8 mouse cellular contexts compared by ENCODE assay signal in genomic region chr12:86887381-86888129, GRCm38 (mm10). TPM values are rescaled to one million over a fixed set of nuclear protein-coding genes. Genes with fewer than 3 reads are reported as not detected.
DNase-seq lines count a peak whose midpoint lies in the region; ATAC-seq lines count a peak whose summit lies in the region.

No protein-coding gene starts in this region.

- H3K27me3 ChIP-seq in megakaryocyte, embryonic 14.5 days (replicated peaks), result peaks cover 3% of the 10 kb centered on the region
- no peaks in the 10 kb centered on the region for H3K27me3 ChIP-seq in embryonic facial prominence, embryonic 15.5 days
- no peaks in the 10 kb centered on the region for H3K27me3 ChIP-seq in limb, embryonic 13.5 days
- H3K27me3 ChIP-seq in stomach, embryonic 15.5 days (replicated peaks), result no peaks in the 10 kb centered on the region

- no peak for ATAC-seq in megakaryocyte, adult 5-6 weeks (ENCODE audit: poor library complexity, severe bottlenecking)
- ATAC-seq in embryonic facial prominence, embryonic 15.5 days (ENCODE audit: insufficient number of reproducible peaks, low FRiP score, low TSS enrichment, low read depth), result no peak
- no peak for ATAC-seq in limb, embryonic 13.5 days (ENCODE audit: low FRiP score, low read depth)
- ATAC-seq in stomach, embryonic 15.5 days (ENCODE audit: insufficient read depth, low FRiP score, low read depth), result no peak

- H3K36me3 ChIP-seq in megakaryocyte, embryonic 14.5 days (replicated peaks; ENCODE audit: low read length), result peaks cover 5% of the 10 kb centered on the region
- no peaks in the 10 kb centered on the region for H3K36me3 ChIP-seq in embryonic facial prominence, embryonic 15.5 days
- no peaks in the 10 kb centered on the region for H3K36me3 ChIP-seq in limb, embryonic 13.5 days
- H3K36me3 ChIP-seq in stomach, embryonic 15.5 days, result no peaks in the 10 kb centered on the region

- peak overlapping the region; percentile 97 for H3K27ac ChIP-seq in embryonic facial prominence, embryonic 15.5 days (replicated peaks)
- peak overlapping the region; percentile 95 for H3K27ac ChIP-seq in limb, embryonic 13.5 days
- H3K27ac ChIP-seq in stomach, embryonic 15.5 days, result peak overlapping the region; percentile 96

- peaks cover 87% of the 10 kb centered on the region for H3K4me1 ChIP-seq in megakaryocyte, embryonic 14.5 days
- H3K4me1 ChIP-seq in embryonic facial prominence, embryonic 15.5 days, result peaks cover 74% of the 10 kb centered on the region
- H3K4me1 ChIP-seq in limb, embryonic 13.5 days, result peaks cover 74% of the 10 kb centered on the region
- peaks cover 64% of the 10 kb centered on the region for H3K4me1 ChIP-seq in stomach, embryonic 15.5 days

- WGBS in embryonic facial prominence, embryonic 15.5 days, result 43% methylated on average over 14 of the region's 14 CpGs
- WGBS in limb, embryonic 13.5 days, result 37% methylated on average over 14 of the region's 14 CpGs
- 43% methylated on average over 14 of the region's 14 CpGs for WGBS in stomach, embryonic 15.5 days

- no peak for DNase-seq in right cerebral cortex, postnatal 10 days (ENCODE audit: low spot score in 2 of 2)
- no peak for DNase-seq in kidney, postnatal 14 days
- no peak for DNase-seq in cerebellum, adult 11-12 months

- H3K4me3 ChIP-seq in megakaryocyte, embryonic 14.5 days (replicated peaks), result peak overlapping the region; percentile 90
- peak overlapping the region; percentile 38 for H3K4me3 ChIP-seq in embryonic facial prominence, embryonic 15.5 days (replicated peaks)
- peak overlapping the region; percentile 36 for H3K4me3 ChIP-seq in limb, embryonic 13.5 days
- peak overlapping the region; percentile 35; the same call in 1 of the 2 replicates for H3K4me3 ChIP-seq in stomach, embryonic 15.5 days (replicated peaks)

- H3K9ac ChIP-seq in embryonic facial prominence, embryonic 15.5 days, result 0 out of 2 replicates have a peak overlapping the region, but pooled peaks have one; percentile 31
- peak overlapping the region; percentile 63; the same call in 1 of the 2 replicates for H3K9ac ChIP-seq in limb, embryonic 13.5 days
- no peak overlapping the region; the same call in 1 of the 2 replicates for H3K9ac ChIP-seq in stomach, embryonic 15.5 days

- H3K9me3 ChIP-seq in megakaryocyte, embryonic 14.5 days, result no peaks in the 10 kb centered on the region
- H3K9me3 ChIP-seq in embryonic facial prominence, embryonic 15.5 days (replicated peaks), result no peaks in the 10 kb centered on the region
- H3K9me3 ChIP-seq in limb, embryonic 13.5 days, result no peaks in the 10 kb centered on the region
- H3K9me3 ChIP-seq in stomach, embryonic 15.5 days, result no peaks in the 10 kb centered on the region

- peak overlapping the region; percentile 76 for H3K4me2 ChIP-seq in embryonic facial prominence, embryonic 15.5 days (replicated peaks)
- H3K4me2 ChIP-seq in limb, embryonic 13.5 days (replicated peaks), result peak overlapping the region; percentile 69
- H3K4me2 ChIP-seq in stomach, embryonic 15.5 days, result peak overlapping the region; percentile 53

RNA-seq across cellular contexts. Expression of gene Irf2bpl, which starts 3.0 kb away (rescaled TPM):
- 32.7 and 46.2 TPM in 2 replicates for polyA plus RNA-seq in megakaryocyte, embryonic 14.5 days (2012; ENCODE audit: insufficient read depth, low replicate concordance)
- total RNA-seq in megakaryocyte, adult 5-6 weeks (2015), result 3.0 and 3.6 TPM in 2 replicates
- total RNA-seq in megakaryocyte, adult 5-6 weeks (2017), result 1.4 and 3.5 TPM in 2 replicates
- 45.2 and 50.6 TPM in 2 replicates for polyA plus RNA-seq in embryonic facial prominence, embryonic 15.5 days (2015; fragmentation: Nextera tagmentation; extraction: Ambion mirVana)
- polyA plus RNA-seq in limb, embryonic 13.5 days (2015; fragmentation: Nextera tagmentation; extraction: Ambion mirVana), result 39.2 and 41.2 TPM in 2 replicates
- polyA plus RNA-seq in stomach, embryonic 15.5 days (2015; fragmentation: Nextera tagmentation; extraction: Ambion mirVana), result 28.4 and 29.3 TPM in 2 replicates

RNA-seq across cellular contexts. Expression of gene Cipc, which starts 59.3 kb away (rescaled TPM):
- polyA plus RNA-seq in megakaryocyte, embryonic 14.5 days (2012; ENCODE audit: insufficient read depth, low replicate concordance), result 4.8 and 6.4 TPM in 2 replicates
- total RNA-seq in megakaryocyte, adult 5-6 weeks (2015), result 12.0 and 12.9 TPM in 2 replicates
- total RNA-seq in megakaryocyte, adult 5-6 weeks (2017), result 8.9 and 11.0 TPM in 2 replicates
- 20.3 and 23.2 TPM in 2 replicates for polyA plus RNA-seq in embryonic facial prominence, embryonic 15.5 days (2015; fragmentation: Nextera tagmentation; extraction: Ambion mirVana)
- 23.6 and 24.7 TPM in 2 replicates for polyA plus RNA-seq in limb, embryonic 13.5 days (2015; fragmentation: Nextera tagmentation; extraction: Ambion mirVana)
- 15.4 and 15.7 TPM in 2 replicates for polyA plus RNA-seq in stomach, embryonic 15.5 days (2015; fragmentation: Nextera tagmentation; extraction: Ambion mirVana)

Comparison
In these comparisons a context has a peak if more than half of its experiments do, and no peak if none do; other contexts are left out.
1. H3K4me3 ChIP-seq: peak in every context shown above with its lines; median percentile 90 in megakaryocyte, embryonic 14.5 days; 38 in embryonic facial prominence, embryonic 15.5 days; 36 in limb, embryonic 13.5 days; 35 in stomach, embryonic 15.5 days.